ENCODE assay signal across 24 mouse cellular contexts in genomic region chr9:88527956-88528355, GRCm38 (mm10). TPM values are rescaled to one million over a fixed set of nuclear protein-coding genes. Genes with fewer than 3 reads are reported as not detected.
DNase-seq lines count a peak whose midpoint lies in the region; ATAC-seq lines count a peak whose summit lies in the region.
"Had no signal": no experiment of that assay in that cellular context is flagged by ENCODE, and none has a peak within 500 bp of the region (broad histone marks: within the 10 kb centered on the region; RNA-seq: fewer than 3 reads in every experiment).

No protein-coding gene starts in this region.

- H3K36me3 ChIP-seq in embryonic facial prominence, embryonic 14.5 days (ENCODE audit: control insufficient read depth, insufficient read depth, low read length): no peaks in the 10 kb centered on the region
- H3K36me3 ChIP-seq: embryonic facial prominence, embryonic 13.5 days; forebrain, embryonic 10.5 days; heart, embryonic 12.5 days; hindbrain, embryonic 10.5 days; intestine, embryonic 15.5 days; kidney, embryonic 15.5 days had no signal

- no peak overlapping the region for H3K27ac ChIP-seq in embryonic facial prominence, embryonic 14.5 days (replicated peaks; ENCODE audit: low read depth, low read length)
- H3K27ac ChIP-seq: embryonic facial prominence, embryonic 13.5 days; forebrain, embryonic 10.5 days; hindbrain, embryonic 10.5 days; hindbrain, embryonic 14.5 days; intestine, embryonic 15.5 days; kidney, embryonic 15.5 days had no signal

- 52% methylated on average over 4 of the region's 4 CpGs for WGBS in embryonic facial prominence, embryonic 14.5 days

- H3K4me2 ChIP-seq in embryonic facial prominence, embryonic 14.5 days (ENCODE audit: low read depth, low read length): no peak overlapping the region
- H3K4me2 ChIP-seq: embryonic facial prominence, embryonic 13.5 days; heart, embryonic 12.5 days; hindbrain, embryonic 14.5 days; intestine, embryonic 15.5 days; kidney, embryonic 15.5 days had no signal

- no peaks in the 10 kb centered on the region for H3K9me3 ChIP-seq in embryonic facial prominence, embryonic 14.5 days (ENCODE audit: control insufficient read depth, low read length)
- H3K9me3 ChIP-seq: embryonic facial prominence, embryonic 13.5 days; forebrain, embryonic 10.5 days; heart, embryonic 12.5 days; hindbrain, embryonic 10.5 days; intestine, embryonic 15.5 days; kidney, embryonic 15.5 days had no signal

- H3K4me1 ChIP-seq in embryonic facial prominence, embryonic 14.5 days (ENCODE audit: control insufficient read depth, insufficient read depth, low read length): no peaks in the 10 kb centered on the region
- H3K4me1 ChIP-seq: heart, embryonic 12.5 days; intestine, embryonic 15.5 days had no signal

- no peaks in the 10 kb centered on the region for H3K27me3 ChIP-seq in embryonic facial prominence, embryonic 14.5 days (replicated peaks; ENCODE audit: control insufficient read depth, insufficient read depth, low read length)
- H3K27me3 ChIP-seq: embryonic facial prominence, embryonic 13.5 days; heart, embryonic 12.5 days; intestine, embryonic 15.5 days; kidney, embryonic 15.5 days had no signal

- no peak for ATAC-seq in embryonic facial prominence, embryonic 14.5 days (ENCODE audit: low read depth)
- ATAC-seq: forebrain, embryonic 14.5 days; intestine, embryonic 15.5 days had no signal

- H3K9ac ChIP-seq in embryonic facial prominence, embryonic 14.5 days (ENCODE audit: low read depth, low read length): no peak overlapping the region
- H3K9ac ChIP-seq: embryonic facial prominence, embryonic 13.5 days; heart, embryonic 12.5 days; hindbrain, embryonic 14.5 days; intestine, embryonic 15.5 days; kidney, embryonic 15.5 days had no signal

- DNase-seq in heart, adult 18-20 months: peak; percentile 36 to 45
- DNase-seq in heart, postnatal 4 days: no peak
- DNase-seq in 3T3-L1 (ENCODE audit: low read depth, low spot score): peak; percentile 69
- DNase-seq in embryonic facial prominence, embryonic 14.5 days (ENCODE audit: low spot score): peak; percentile 31
- peak; percentile 10 to 11 for DNase-seq in gastrocnemius, adult 8-10 months (ENCODE audit: low spot score in 2 of 2)
- no peak for DNase-seq in cerebellum, postnatal 14 days
- no peak for DNase-seq in liver
- no peak for DNase-seq in c-Kit-positive CD71-positive TER-119-positive erythroid progenitor cells, embryonic 14.5 days (ENCODE audit: low spot score)
- DNase-seq: adrenal gland, adult 8-10 months; cerebellum, adult 11 months; cerebellum, adult 8-10 months; cerebellum, postnatal 36 days; kidney, adult 18-20 months; kidney, postnatal 25 days had no signal

- H3K4me3 ChIP-seq in embryonic facial prominence, embryonic 14.5 days (ENCODE audit: low read depth, low read length): no peak overlapping the region
- H3K4me3 ChIP-seq: embryonic facial prominence, embryonic 13.5 days; erythroblast, embryonic 14.5 days; forebrain, embryonic 10.5 days; heart, embryonic 12.5 days; hindbrain, embryonic 10.5 days; intestine, embryonic 15.5 days; kidney, embryonic 15.5 days had no signal

RNA-seq across cellular contexts. Expression of gene Zfp949, which starts 19.9 kb away (rescaled TPM):
- 1 to 10 TPM; 7.6 to 9.0 TPM for total RNA-seq in heart, adult 18-20 months (2021)
- total RNA-seq in heart, postnatal 4 days (2021): 1 to 10 TPM; 4.8 to 5.8 TPM
- 9.0 and 10.5 TPM in 2 replicates for polyA plus RNA-seq in embryonic facial prominence, embryonic 14.5 days (2014; fragmentation: Nextera tagmentation; extraction: Ambion mirVana)
- 10 to 100 TPM; 11.8 to 13.6 (median 12.7) TPM for total RNA-seq in gastrocnemius, adult 8-10 months (2022)

RNA-seq across cellular contexts. Expression of gene Syncrip, which starts 45.6 kb away (rescaled TPM):
- 10 to 100 TPM; 56.1 to 61.2 TPM for total RNA-seq in heart, adult 18-20 months (2021)
- 100 to 1,000 TPM in 1 of 2 experiments, 10 to 100 TPM in 1; 96.9 to 107 TPM for total RNA-seq in heart, postnatal 4 days (2021)
- polyA plus RNA-seq in embryonic facial prominence, embryonic 14.5 days (2014; fragmentation: Nextera tagmentation; extraction: Ambion mirVana): 118 and 123 TPM in 2 replicates
- total RNA-seq in gastrocnemius, adult 8-10 months (2022): 10 to 100 TPM; 52.7 to 75.6 (median 65.9) TPM

RNA-seq across cellular contexts. Expression of gene Trim43a, which starts 52.7 kb away (rescaled TPM):
- not detected for total RNA-seq in heart, adult 18-20 months (2021)
- not detected for total RNA-seq in heart, postnatal 4 days (2021)
- polyA plus RNA-seq in embryonic facial prominence, embryonic 14.5 days (2014; fragmentation: Nextera tagmentation; extraction: Ambion mirVana): not detected in 2 replicates
- total RNA-seq in gastrocnemius, adult 8-10 months (2022): under 1 TPM in 2 of 4 experiments, not detected in 2; 0.87 to 0.96 TPM
- total RNA-seq: granulocyte monocyte progenitor cell, adult 5-6 weeks had no signal
- polyA plus RNA-seq: erythroblast, embryonic 14.5 days; forebrain, embryonic 10.5 days; hindbrain, embryonic 14.5 days; intestine, embryonic 15.5 days had no signal

Comparison
In these comparisons a context has a peak if more than half of its experiments do, and no peak if none do; other contexts are left out.
1. DNase-seq: peak in heart, adult 18-20 months (2 of 2), 3T3-L1 (single experiment), embryonic facial prominence, embryonic 14.5 days (single experiment) and gastrocnemius, adult 8-10 months (2 of 2); none in heart, postnatal 4 days (single experiment), cerebellum, postnatal 14 days (0 of 2), liver (single experiment) and c-Kit-positive CD71-positive TER-119-positive erythroid progenitor cells, embryonic 14.5 days (single experiment).